Mouse (Mus musculus): ENCODE data around the gene Slc2a13. TPM values are rescaled to one million over a fixed set of nuclear protein-coding genes. Genes with fewer than 3 reads are reported as not detected.

Gene Slc2a13
- total RNA-seq, 2 experiments from 2014 or later = 1.0 to 1.1 TPM

GRCm38 (mm10) chr15:91503291-91503690 is 69.8 kb downstream of the Slc2a13 start:
- no peak for DNase-seq
- intact Hi-C loops (cut with DNase I) = no loop called here

GRCm38 (mm10) chr15:91502661-91503060 is 70.4 kb downstream of the Slc2a13 start:
- intact Hi-C loops (cut with DNase I) = no loop called here
- no peak for DNase-seq

GRCm38 (mm10) chr15:91502235-91502634 is 70.8 kb downstream of the Slc2a13 start:
- no peak for DNase-seq
- intact Hi-C loops (cut with DNase I) = no loop called here

GRCm38 (mm10) chr15:91495014-91495413 is 78.0 kb downstream of the Slc2a13 start:
- DNase-seq = no peak
- intact Hi-C loops (cut with DNase I) = no loop called here

GRCm38 (mm10) chr15:91479924-91480615 is 93.0 kb downstream of the Slc2a13 start:
- intact Hi-C loops (cut with DNase I) = loop anchor here (5.0 kb wide), 1 partner anchor 178 kb away; no protein-coding TSS in a partner anchor
- no peak for DNase-seq

- intact Hi-C loops (cut with DNase I) = loop anchor here (1.0 to 5.0 kb wide), 3 partner anchors 97 to 277 kb away; no protein-coding TSS in a partner anchor
- DNase-seq = peak; percentile 17 to 46
Measured at GRCm38 (mm10) chr15:91477766-91478165, 95.3 kb downstream of the Slc2a13 start.

- intact Hi-C loops (cut with DNase I) = no loop called here
- DNase-seq = no peak
Measured at GRCm38 (mm10) chr15:91473690-91474409, 99.2 kb downstream of the Slc2a13 start.

GRCm38 (mm10) chr15:91465331-91465730 is 107.7 kb downstream of the Slc2a13 start:
- intact Hi-C loops (cut with DNase I) = no loop called here
- DNase-seq = no peak

- intact Hi-C loops (cut with DNase I) = no loop called here
- no peak for DNase-seq
Measured at GRCm38 (mm10) chr15:91463857-91464435, 109.1 kb downstream of the Slc2a13 start.

- intact Hi-C loops (cut with DNase I) = no loop called here
- peak; percentile 7 to 33 for DNase-seq
Measured at GRCm38 (mm10) chr15:91463026-91463661, 109.9 kb downstream of the Slc2a13 start.

GRCm38 (mm10) chr15:91461940-91462339 is 111.1 kb downstream of the Slc2a13 start:
- no peak for DNase-seq
- intact Hi-C loops (cut with DNase I) = no loop called here

GRCm38 (mm10) chr15:91457202-91457601 is 115.9 kb downstream of the Slc2a13 start:
- DNase-seq = no peak
- intact Hi-C loops (cut with DNase I) = no loop called here

GRCm38 (mm10) chr15:91445399-91445798 is 127.7 kb downstream of the Slc2a13 start:
- intact Hi-C loops (cut with DNase I) = no loop called here
- DNase-seq = no peak

GRCm38 (mm10) chr15:91443449-91443848 is 129.6 kb downstream of the Slc2a13 start:
- DNase-seq = no peak
- intact Hi-C loops (cut with DNase I) = no loop called here

- DNase-seq = no peak
- intact Hi-C loops (cut with DNase I) = no loop called here
Measured at GRCm38 (mm10) chr15:91439883-91440282, 133.2 kb downstream of the Slc2a13 start.

GRCm38 (mm10) chr15:91425426-91425825 is 147.6 kb downstream of the Slc2a13 start:
- no peak for DNase-seq
- intact Hi-C loops (cut with DNase I) = no loop called here

- intact Hi-C loops (cut with DNase I) = no loop called here
- no peak for DNase-seq
Measured at GRCm38 (mm10) chr15:91406979-91407378, 166.1 kb downstream of the Slc2a13 start.

- intact Hi-C loops (cut with DNase I) = no loop called here
- no peak for DNase-seq
Measured at GRCm38 (mm10) chr15:91395165-91395564, 177.9 kb downstream of the Slc2a13 start.

GRCm38 (mm10) chr15:91383694-91384093 is 189.4 kb downstream of the Slc2a13 start:
- no peak for DNase-seq
- intact Hi-C loops (cut with DNase I) = no loop called here

- intact Hi-C loops (cut with DNase I) = no loop called here
- no peak for DNase-seq
Measured at GRCm38 (mm10) chr15:91382606-91383005, 190.5 kb downstream of the Slc2a13 start.

GRCm38 (mm10) chr15:91381864-91382263 is 191.2 kb downstream of the Slc2a13 start:
- DNase-seq = no peak
- intact Hi-C loops (cut with DNase I) = no loop called here
